Mouse (Mus musculus): ENCODE measurements around the gene Upb1.

Upb1 gene

GRCm38 (mm10) chr10:75424498-75424901, 23.6 kb downstream of the Upb1 start:
- no peak for DNase-seq (ENCODE audit: low spot score)

DNA sequence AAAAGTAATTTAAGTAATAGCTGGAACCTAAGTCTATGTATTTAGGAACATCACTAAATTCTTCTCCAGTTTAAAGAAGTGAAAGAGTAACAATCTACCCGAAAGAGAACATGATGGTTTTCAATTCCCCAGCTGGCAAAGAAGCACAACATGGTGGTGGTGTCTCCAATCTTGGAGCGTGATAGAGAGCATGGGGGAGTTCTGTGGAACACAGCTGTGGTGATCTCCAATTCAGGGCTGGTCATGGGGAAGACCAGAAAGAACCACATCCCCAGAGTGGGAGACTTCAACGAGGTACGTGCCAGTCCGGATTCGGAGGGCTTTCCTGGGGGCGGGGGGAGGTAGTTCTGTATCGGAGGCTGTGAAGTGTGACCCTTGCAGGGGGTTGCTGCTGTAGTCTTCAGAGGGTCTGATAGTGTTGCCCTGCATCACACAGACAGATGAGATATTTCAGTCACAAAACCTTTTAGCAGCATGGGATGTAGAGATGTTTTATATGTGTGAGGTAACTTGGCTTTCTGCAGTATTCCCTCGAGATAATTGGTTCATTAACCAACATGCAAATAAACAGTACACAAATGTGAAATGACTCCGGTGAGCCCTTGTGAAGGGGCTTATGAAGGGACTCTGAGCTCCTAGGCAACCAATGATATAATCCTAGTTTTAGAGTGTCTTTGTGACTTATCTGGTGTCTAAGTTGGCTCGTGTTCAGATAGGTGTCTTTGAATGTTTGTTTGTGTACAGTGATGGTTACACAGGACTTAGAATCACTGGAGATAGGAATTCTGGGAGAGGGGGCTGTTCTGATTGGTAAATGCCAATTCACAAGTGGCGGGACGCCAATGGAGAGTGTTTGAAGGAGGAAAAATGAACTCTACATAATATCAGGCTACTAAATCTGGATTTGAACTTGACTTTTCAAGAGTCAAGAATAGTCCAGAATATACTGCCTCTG, 27.4 kb downstream of the Upb1 start:
- no peak for DNase-seq (ENCODE audit: low spot score)

DNA sequence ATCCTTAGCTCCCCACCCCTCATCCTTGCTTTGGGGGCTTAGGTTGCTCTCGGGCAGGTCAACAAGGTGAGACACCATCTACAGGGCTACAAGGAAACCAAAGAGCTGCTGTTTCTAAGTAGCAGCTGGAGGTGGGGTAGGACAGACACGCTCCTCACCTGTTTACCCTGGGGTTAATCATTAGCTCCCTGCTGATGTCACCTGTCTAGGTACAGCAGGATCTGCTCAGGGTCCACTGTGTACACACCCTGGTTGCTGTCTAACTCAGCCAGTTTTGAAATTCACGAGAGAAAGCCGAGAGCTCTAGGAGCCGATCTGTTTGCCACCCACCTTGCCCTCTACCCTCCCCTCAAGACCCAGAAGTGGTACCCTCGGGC, 28.1 kb downstream of the Upb1 start:
- no peak for DNase-seq (ENCODE audit: low spot score)

DNA sequence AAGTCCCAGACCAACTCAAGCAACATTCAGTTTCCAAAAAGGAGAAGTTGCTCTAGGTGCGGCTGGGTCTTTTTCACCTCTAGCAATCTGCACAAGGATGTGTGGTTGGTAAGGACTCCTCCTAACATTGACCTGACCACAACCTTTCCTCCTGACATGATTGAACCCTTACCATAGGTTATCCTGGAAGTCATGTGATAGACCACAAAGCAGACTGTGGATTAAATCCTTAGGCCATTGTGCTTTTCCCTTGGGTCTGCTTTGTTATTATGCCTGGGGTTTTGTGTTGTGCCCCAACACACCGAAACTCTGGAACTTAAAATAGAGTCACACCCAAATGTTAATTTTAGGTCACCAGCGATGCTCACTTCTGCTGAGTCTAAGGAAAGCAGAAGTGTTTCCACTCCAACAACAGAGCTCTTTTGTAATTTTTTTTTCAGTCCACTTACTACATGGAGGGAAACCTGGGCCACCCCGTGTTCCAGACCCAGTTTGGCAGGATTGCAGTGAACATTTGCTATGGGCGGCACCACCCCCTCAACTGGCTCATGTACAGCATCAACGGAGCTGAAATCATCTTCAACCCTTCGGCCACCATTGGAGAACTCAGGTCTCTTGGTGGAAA, 28.7 kb downstream of the Upb1 start:
- DNase-seq (ENCODE audit: low spot score), result no peak

GRCm38 (mm10) chr10:75430147-75430537, 29.2 kb downstream of the Upb1 start:
- no peak for DNase-seq (ENCODE audit: low spot score)

GRCm38 (mm10) chr10:75430633-75431032, 29.7 kb downstream of the Upb1 start:
- DNase-seq (ENCODE audit: low spot score), result no peak

GRCm38 (mm10) chr10:75436604-75437217, 35.8 kb downstream of the Upb1 start:
- DNase-seq (ENCODE audit: low spot score), result peak; percentile 82

DNA sequence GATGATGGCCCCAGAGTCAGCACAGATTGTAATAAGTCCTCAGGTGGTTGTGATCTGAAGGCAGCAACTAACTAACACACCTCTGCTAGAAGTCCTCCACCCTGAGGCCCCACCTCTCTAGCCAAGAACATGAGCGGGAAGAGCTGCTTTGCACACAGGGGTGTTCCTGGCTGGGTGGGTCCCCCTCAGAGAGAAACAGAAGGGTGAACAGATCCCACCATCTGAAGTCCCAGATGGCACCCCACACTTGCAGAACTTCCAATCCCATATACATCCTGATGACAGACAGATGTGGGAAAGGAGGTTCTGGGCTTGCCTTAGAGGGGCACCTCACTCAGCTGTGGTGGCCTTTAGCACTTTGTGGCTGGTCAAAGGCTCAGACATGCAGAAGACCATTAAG, 36.4 kb downstream of the Upb1 start:
- DNase-seq (ENCODE audit: low spot score), result no peak

DNA sequence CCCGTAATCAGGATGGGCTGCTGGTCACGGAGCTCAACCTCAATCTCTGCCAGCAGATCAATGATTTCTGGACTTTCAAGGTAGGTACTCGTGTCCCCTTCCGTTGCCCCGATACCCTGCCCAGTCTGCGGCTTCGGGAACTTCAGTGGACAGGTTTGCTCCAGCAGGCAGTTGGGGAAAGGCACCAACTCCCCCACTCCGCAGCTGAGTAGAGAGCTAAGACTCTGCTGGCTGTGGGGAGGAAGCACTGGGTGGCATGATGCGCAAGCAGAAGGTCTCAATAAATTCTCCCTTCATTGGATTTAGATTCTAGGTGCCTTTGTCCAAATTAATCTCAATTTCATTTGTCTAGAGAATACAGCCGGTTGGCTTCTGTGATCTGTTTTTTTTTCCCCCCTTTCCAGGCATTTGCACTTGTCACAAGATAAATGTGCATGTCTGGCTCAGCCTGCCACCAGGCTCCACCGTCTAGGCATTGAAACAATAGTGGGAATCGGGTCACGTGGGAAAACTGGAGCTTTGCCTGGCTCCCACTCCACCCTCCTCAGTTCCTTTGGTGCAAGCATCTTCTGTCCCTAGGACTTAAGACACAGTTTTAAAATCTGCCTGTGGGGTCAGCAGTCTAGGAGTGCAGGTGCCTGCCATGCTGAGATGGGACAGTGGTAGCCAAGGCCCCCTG, 37.4 kb downstream of the Upb1 start:
- DNase-seq (ENCODE audit: low spot score), result no peak

GRCm38 (mm10) chr10:75439211-75439811, 38.4 kb downstream of the Upb1 start:
- DNase-seq (ENCODE audit: low spot score), result peak; percentile 22

GRCm38 (mm10) chr10:75440756-75441155, 39.8 kb downstream of the Upb1 start:
- no peak for DNase-seq (ENCODE audit: low spot score)

GRCm38 (mm10) chr10:75441800-75442199, 40.9 kb downstream of the Upb1 start:
- no peak for DNase-seq (ENCODE audit: low spot score)

- no peak for DNase-seq (ENCODE audit: low spot score)
Measured at GRCm38 (mm10) chr10:75443017-75443416, 42.1 kb downstream of the Upb1 start.

DNA sequence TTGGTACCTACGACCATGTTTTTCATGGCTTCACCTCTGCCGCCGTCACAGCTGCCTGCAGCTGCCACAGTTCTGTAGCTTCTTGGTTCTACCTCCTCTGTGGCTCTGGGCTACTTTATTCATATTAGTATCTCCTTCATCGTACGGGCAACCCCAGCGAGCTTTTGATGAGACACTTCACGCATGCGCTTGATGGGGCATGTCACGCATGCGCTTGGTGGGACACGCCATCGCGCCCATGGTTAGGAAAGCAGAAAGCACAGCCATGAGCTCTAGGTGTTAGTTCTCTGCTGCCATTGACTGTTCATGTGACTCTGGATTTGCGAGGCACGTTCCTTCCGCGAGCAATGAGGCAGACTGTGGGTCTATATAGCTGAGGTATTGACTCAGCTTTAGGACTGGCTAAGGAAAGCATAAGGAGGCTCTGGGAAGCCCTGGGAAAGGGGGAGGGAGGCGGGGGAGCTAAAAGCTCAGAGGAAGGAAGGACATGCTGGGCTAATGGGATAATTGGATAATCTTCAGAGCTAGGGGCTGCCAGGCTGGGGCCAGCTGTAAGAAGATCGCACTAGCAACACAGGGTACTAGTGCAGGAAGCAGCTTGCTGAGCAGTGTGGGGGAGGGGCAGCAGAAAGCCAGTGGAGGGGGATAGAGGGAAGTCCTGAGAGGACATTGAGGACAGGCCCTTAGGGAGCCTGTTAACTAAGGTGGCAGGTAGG, 43.4 kb downstream of the Upb1 start:
- DNase-seq (ENCODE audit: low spot score), result no peak

- no peak for DNase-seq (ENCODE audit: low spot score)
Measured at GRCm38 (mm10) chr10:75445030-75445429, 44.1 kb downstream of the Upb1 start.

- DNase-seq (ENCODE audit: low spot score), result no peak
Measured at GRCm38 (mm10) chr10:75446501-75447083, 45.7 kb downstream of the Upb1 start.

- DNase-seq (ENCODE audit: low spot score), result no peak
Measured at GRCm38 (mm10) chr10:75447489-75447888, 46.6 kb downstream of the Upb1 start.

- no peak for DNase-seq (ENCODE audit: low spot score)
Measured at GRCm38 (mm10) chr10:75448806-75449420, 48.0 kb downstream of the Upb1 start.

DNA sequence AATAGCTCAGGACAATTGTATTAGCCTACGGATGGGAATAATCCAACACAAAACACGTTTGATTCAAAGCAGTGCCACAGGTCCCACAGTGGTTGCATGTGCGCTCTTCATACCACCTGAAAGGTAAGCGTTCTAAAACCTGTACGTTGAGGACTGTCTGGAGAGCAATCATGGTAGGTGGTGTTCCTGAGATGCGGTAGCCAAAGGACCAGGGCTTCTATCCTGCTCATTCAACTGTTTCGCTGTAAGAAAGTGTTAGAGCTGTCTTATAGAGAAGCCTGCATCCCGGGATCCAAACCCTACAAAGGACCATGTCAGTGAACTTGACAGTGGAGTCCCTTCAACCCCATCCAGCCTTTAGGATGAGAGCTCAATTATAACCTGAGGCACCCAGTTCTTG, 49.4 kb downstream of the Upb1 start:
- DNase-seq (ENCODE audit: low spot score), result no peak

DNA sequence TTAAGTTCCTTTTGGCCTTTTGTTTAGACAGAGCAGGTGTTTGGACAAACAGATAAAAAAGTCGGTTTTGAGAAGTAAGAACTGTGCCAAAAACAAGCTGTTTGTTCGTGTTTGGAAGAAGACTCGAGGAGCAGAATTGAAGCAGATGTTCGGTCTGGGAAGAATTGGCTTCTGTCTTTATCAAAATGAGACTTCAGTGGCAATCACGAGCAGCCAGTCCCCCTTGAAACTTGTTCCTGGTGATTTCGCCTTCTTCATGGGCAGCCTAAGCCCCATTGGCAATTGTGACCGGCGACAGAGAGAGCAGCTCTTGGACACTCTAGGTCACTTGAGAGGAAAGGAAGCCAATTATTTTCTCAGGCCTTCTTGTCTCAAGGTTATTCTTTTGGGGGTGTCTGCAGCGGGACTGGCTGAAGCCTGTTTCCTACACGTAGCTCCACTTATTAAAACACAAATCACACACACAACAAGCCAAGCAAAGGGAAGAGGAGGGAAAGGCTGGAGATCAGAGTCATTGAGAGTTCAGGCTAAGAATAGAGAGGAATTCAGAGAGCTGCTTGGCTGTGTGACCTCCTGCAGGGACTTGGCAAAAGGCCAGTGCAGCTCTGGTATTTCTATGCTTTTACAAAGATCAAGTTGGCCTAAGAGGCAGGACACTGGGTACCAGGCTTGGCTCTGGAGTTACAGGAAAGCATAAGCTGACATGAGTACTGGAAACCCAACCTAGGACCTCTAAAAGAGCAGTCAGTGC, 50.3 kb downstream of the Upb1 start:
- no peak for DNase-seq (ENCODE audit: low spot score)

All from urinary bladder, postnatal 25 days (tissue).